Mouse (Mus musculus) left cerebral cortex, adult 18-20 months (tissue): ENCODE data around the gene Rpf2. TPM values are rescaled to one million over a fixed set of nuclear protein-coding genes. Genes with fewer than 3 reads are reported as not detected.
A peak's percentile ranks its signal among the peaks of the same experiment; 100 is the strongest.

ENCODE experiments used
- DNase-seq, 2 experiments: peaks; one replicate each; pipeline ENCODE4 v3.0.0; 2021 to 2022; ENCODE audit warnings: low spot score in 2 of 2, mixed read lengths in 1 of 2
- total RNA-seq, 2 experiments: library from RNA; stranded (reverse); gene quantifications; 2 replicates each; pipeline ENCODE4 v1.2.3; 2021

Rpf2 gene
- total RNA-seq, 2 experiments from 2014 or later, result 18.2 to 18.4 TPM

DNA sequence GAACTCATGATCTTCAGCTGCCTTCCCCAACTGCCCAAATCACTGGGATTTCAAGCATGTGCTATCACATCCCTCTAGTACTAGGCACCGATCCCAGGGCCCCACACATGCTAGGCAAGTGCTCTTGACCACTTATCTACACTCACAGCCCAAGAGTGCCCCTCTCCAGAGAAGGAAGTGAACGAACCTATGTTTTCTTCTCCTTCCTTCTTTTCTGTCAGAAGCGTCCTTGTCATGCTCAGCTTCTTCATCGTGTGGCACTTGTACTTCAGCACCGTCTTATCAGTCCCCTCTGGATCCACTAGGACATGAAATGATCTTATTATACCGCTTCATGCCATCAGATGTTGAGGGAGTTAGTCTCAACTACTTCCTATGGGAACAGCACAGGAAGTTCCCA is 4.1 kb upstream of the Rpf2 start:
- no peak for DNase-seq

DNA sequence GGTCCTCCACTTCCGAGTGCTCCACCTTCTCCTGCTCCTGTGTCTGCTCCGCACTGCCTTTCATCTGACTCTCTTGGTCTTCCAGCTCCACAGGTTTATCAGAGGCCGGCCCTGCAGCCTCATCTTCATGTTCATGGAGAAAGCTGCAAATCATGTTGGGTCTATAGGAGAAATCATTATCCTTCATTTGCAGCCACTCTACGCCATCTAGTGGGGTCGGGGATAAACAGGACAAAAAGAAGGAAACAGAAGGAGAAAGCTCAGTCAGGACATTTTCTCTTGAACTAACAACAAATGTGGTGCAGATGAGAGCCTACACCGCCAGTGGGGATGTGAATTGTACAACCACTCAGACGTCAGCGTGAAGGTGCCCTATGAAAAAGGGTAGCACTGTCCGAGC is 2.8 kb upstream of the Rpf2 start:
- no peak for DNase-seq

GRCm38 (mm10) chr10:40247166-40247716 is 405 bp upstream of the Rpf2 start:
- peak in 1 of 2 experiments; percentile 12 for DNase-seq

DNA sequence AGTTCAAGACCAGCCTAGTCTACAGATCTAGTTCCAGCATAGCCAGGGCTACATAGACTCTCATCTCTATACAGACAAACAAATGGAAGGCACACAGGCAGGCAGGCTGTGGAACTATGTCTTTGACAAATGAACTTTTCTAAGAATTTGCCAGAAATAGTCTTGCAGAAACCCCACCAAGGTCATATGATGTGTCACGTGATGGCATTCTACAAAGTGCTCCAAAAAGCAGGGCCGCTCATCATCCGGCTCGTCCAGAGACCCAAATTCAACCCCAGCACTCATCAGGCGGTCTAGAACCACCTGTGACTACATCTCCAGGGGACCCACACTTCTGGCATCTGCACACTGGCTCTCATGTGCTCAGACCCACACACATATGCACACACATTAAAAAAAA is 9.0 kb downstream of the Rpf2 start:
- DNase-seq, result no peak

DNA sequence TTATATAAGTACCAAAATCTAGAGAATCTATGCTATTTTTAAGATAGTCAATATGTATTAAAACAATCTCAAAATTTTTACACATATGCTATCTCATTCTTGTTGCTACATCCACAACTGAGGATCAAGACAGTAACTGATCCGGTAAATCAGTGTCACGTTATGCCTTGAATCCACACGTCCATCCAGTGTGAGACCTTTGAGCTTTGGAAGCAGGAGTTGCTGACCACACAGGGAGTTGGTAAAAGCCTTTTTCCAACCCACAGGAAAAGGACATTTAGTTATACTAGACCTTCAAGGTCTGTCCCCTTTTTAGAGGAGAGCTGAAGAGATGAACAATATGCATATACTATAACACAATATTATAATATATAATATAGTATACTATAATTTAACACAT is 13.6 kb downstream of the Rpf2 start:
- no peak for DNase-seq

- no peak for DNase-seq
Measured at GRCm38 (mm10) chr10:40232442-40232841, 14.4 kb downstream of the Rpf2 start.

DNA sequence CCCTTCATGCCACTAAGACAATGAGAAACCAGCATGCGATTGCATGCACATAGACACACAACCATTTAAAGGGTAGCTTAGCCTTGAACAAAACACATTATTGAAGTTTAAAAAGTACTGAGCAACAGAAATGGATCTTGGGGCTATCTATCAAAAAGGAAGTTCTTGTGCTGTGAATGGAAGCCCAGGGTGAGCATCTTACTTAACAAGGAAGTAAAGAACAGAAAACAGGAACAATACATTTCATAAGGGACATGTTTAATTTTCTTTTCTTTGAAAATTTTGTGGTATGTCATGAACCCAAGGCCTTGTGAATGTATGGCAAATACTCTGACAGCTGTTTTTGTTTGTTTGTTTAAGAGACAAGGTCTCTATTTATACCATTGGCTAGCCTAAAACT is 17.1 kb downstream of the Rpf2 start:
- no peak for DNase-seq

DNA sequence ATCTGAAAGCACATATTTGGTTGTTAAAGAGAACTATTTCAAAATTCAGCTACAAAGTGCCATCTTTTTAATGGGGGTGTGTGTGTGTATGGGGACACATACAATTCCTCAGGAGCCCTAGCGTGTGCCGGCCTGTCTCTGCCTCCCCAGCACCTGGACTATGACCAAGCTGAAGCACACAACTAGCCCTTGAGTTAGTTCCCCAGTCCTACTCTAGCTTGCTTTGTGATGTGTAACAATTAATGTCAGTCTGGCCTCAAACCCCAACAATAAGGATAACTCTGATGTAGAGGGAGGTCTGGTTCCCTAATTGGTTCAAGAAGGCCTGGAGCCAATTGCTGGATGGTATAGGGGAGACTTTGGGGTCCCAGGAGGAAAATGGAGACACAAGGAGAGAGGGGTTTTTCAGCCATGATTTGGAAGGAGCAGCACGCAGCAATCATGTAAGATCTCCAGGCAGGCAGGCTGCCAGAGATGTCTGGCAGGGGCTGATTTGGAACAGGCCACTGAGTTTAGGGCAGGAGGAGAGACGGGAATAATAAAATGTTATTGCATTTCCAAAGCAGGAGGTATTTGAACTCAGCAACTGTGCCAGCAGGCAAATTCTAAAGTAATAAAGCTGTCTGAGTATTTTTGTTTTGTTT is 19.1 kb downstream of the Rpf2 start:
- no peak for DNase-seq

DNA sequence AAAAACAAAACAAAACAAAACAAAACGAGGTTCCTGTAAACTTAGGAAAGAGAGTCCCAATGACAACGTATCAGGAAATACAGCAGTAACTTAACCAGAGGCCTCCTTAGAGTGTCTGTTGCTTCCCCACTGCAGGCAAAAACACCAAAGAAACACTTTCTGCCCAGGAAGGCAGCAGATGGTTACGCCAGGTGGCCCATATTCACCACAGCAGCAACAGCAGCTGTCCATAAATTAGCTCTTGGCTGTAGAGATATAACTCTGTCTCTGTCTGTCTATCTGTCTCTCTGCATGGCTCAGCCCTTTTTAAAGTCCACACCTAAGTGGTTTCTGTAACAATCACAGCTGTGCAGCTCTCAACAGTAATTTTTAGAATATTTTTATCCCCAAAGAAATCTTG is 28.0 kb downstream of the Rpf2 start:
- DNase-seq, result no peak

DNA sequence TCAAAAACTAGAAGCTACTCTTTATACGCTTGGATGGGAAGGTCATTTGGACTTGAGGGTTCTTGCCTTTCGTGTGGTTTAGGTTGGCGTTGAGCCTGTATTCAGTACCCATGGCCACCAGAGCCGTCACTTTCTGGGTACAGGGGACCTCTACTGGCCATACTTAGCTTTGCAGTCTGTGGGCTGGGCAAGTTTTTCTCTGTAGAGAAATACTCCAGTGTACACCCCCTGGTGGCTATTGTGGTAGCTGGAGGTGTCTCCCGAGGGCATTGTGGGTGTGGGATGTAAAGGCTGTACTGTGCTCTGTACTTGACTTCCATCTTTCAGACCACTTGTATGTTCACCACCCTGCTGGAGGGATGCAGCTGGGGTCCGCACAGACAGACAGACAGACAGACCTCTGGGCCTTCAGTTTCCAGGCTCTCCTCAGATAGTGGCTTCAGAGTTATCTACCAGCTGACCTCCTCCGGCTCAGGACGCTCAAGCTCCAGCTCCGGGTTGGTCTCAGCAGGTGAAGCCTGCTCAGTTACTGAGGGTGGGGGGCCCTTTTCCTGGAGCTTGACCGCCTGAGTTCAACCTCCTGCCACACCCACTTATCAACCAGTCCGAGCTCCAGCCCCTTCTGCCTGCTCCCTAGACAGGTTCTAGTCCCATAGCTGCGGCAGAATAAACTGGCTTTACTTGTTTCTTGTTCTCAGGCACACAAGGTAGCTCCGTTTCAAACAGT is 34.2 kb downstream of the Rpf2 start:
- peak; percentile 92 to 93 for DNase-seq

GRCm38 (mm10) chr10:40195001-40195400 is 51.8 kb downstream of the Rpf2 start:
- no peak for DNase-seq

DNA sequence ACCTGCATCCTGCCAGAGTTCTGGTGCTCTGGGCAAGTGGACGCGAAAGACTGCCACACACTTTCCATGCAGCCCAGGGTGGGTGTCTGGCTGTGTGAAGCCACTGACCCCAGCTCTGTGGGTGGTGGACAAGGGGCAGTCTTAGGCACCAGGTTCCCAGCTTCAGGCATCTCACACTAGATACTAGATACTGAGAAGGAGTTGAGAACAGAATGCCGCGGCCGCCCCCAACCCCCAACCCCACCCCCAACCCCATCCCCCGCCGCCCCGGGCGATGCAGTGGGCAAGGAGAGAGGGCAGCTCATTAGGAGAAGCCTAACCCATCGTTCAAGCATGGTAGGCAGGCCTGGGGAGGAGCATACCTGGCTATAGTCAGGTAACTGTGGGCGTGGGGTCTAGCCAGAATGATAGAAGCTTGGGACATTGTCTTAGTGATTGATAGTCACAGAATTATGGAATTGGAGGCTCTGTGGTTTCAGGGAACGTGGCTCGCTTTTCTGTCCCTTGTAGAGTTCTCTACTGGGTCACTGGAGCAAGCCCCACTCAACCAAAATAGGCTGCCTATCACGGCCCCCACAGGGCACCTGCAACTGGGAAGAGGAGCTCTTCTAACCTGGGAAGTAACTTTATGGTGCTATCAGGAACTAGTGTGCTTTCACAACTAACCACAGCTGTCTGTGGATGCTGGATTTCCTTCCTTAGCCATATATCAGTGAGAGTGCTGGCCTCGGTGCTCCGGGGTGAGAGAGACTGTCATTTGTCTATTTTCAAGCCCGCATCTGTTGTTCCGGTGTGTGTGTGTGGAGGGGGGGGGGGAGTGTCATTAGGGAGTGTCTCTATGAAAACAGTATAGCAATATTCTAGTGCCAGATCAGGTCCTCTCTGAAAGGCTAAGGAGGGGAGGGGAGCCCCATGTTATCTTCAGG is 54.6 kb downstream of the Rpf2 start:
- DNase-seq, result no peak

DNA sequence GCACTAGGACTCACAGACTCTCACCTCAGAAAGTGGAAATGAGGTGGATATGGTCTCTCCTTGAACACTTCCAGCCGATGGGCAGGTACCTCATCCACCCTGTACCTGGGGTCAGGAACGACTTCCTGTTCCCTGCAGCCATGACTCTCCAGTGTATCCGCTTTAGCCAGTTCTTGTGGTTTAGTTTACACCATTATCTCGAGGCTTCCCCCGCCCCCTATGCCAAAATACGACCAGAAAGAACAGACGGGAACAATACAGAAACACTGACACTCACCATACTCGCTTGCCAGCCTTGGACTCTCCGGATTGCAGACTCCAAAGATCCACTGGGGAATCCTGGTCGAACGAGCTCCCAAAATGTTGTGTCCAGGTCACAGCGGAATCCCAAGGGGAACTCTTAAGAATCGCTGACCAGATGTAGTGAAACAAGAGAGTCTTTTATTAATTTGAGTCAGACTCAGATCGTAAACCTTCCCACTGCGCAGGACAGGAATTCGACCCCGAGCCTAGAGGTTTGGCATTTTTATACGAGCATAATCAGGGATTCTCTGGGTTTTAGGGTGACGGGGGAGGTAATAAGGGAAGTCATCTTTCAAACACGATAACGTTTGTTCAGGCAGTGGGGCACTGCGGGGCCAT is 55.4 kb downstream of the Rpf2 start:
- no peak for DNase-seq

DNA sequence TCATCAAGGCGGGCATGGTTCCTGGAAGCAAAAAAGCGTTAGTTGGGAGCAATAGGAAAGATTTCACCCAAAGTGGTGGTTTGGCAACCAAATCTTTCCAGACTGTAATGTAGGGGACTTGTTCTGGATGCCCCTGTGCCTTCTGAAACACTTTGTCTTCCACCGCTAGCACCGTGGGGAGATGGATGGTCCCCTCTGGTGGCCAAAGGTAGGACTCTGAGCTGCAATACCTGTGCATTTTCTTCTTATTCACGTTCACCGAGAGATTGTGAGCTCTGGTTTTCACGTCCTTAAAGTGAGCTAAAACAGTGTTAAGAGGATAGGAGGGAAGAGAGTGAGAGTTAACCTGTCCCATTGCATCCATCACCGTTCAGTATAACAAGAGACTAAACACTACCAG is 56.0 kb downstream of the Rpf2 start:
- no peak for DNase-seq

DNA sequence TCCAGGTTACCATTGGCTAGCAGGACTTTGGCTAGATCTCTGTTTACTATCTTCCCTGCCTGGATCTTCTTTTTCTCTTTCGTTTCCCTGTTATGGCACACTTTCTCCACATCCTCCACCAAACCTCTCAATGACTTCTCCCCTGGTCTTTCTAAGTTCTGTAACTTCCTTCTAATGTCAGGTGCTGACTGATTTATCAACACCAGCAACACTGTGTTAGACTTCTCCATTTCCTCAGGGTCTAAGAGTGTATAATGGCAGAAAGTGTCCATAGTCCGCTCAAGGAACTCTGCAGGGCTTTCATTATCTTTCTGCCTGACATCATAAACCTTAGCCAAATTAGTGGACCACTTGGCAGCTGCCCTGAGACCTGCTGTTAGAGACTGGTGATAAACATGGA is 57.1 kb downstream of the Rpf2 start:
- no peak for DNase-seq

DNA sequence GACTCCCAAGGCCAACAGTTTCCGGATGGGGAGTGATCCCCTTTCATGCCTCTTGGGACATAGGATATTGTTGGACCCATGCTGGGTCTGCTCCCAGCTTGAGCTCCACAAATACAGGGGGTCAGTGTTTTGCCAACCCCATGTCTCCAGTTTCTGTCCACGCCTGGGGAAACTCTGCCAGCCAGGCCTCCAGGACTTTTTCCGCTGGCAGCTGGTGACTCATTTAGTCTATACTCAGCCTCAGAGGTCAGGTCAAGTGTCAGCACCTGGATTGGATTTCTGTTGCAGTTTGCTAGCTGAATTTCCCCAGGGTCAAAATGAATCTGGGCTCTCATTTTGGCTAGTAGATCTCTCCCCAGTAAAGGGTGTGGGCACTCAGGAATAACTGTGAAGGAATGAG is 58.0 kb downstream of the Rpf2 start:
- no peak for DNase-seq

DNA sequence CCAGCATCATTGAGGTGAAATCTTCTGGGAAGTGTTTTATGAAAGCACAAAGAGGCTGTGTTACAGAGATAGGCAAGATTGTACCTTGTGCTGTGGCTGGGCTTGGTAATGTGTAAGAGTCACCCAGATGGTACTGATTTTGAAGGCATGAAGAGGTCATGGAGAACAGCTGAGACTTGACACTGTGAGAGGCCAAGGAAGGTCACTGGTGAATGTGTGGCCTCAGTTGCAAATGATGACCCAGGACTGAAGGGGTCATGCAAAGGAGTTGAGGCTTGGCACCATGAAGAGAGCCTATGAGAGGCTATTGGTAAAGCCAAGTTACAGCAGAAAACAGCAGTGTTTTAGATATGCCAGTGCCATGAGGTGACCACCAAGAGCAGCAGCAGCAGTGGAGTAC is 60.9 kb downstream of the Rpf2 start:
- no peak for DNase-seq

GRCm38 (mm10) chr10:40180011-40180410 is 66.8 kb downstream of the Rpf2 start:
- no peak for DNase-seq

GRCm38 (mm10) chr10:40179142-40179541 is 67.7 kb downstream of the Rpf2 start:
- DNase-seq, result no peak

GRCm38 (mm10) chr10:40177323-40177962 is 69.4 kb downstream of the Rpf2 start:
- peak; percentile 34 to 42 for DNase-seq
